16 mouse cellular contexts compared by ENCODE assay signal in genomic region chr12:110228011-110228411, GRCm38 (mm10). TPM values are rescaled to one million over a fixed set of nuclear protein-coding genes. Genes with fewer than 3 reads are reported as not detected.
DNase-seq lines count a peak whose midpoint lies in the region; ATAC-seq and TF ChIP-seq lines count a peak whose summit lies in the region.
"Had no signal": no experiment of that assay in that cellular context is flagged by ENCODE, and none has a peak within 500 bp of the region (broad histone marks: within the 10 kb centered on the region; RNA-seq: fewer than 3 reads in every experiment).

No protein-coding gene starts in this region.

- H3K4me2 ChIP-seq in hindbrain, embryonic 12.5 days (replicated peaks): no peak overlapping the region
- H3K4me2 ChIP-seq: midbrain, embryonic 12.5 days had no signal

- WGBS in hindbrain, embryonic 12.5 days: 84% methylated on average over 12 of the region's 12 CpGs

- no peaks in the 10 kb centered on the region for H3K9me3 ChIP-seq in hindbrain, embryonic 12.5 days (replicated peaks)
- H3K9me3 ChIP-seq: heart, embryonic 10.5 days; midbrain, embryonic 12.5 days had no signal

- no peak for ATAC-seq in hindbrain, embryonic 12.5 days (ENCODE audit: low FRiP score)
- ATAC-seq: liver, postnatal 0 days had no signal

- no peaks in the 10 kb centered on the region for H3K36me3 ChIP-seq in hindbrain, embryonic 12.5 days
- H3K36me3 ChIP-seq: heart, embryonic 10.5 days; midbrain, embryonic 12.5 days had no signal

- DNase-seq in brain, embryonic 14.5 days (ENCODE audit: low read depth): peak; percentile 46
- peak; percentile 66 to 68 for DNase-seq in frontal cortex, adult 2 months (ENCODE audit: extremely low spot score in 1 of 2, low spot score in 1 of 2)
- DNase-seq in layer of hippocampus, postnatal 36 days: peak; percentile 66 to 75
- DNase-seq in right cerebral cortex, adult 2 months (ENCODE audit: low spot score in 2 of 2): peak; percentile 49 to 51
- DNase-seq in heart, adult 18-20 months: no peak
- DNase-seq in ovary, adult 18-20 months (ENCODE audit: low spot score): no peak
- DNase-seq: cerebellum, adult 18-20 months; heart, postnatal 4 days; kidney, postnatal 10 days; liver, postnatal 0 days; lung, postnatal 36 days had no signal

- no peak for TF ChIP-seq CTCF in brain, embryonic 14.5 days (IDR thresholded peaks at IDR 0.05; ENCODE audit: borderline replicate concordance, extremely low read depth, insufficient read depth, insufficient read length)

- H3K27me3 ChIP-seq in hindbrain, embryonic 12.5 days: peaks cover 4% of the 10 kb centered on the region; the same call in 1 of the 2 replicates

- no peak for TF ChIP-seq POLR2A in brain, embryonic 14.5 days (IDR thresholded peaks at IDR 0.05; ENCODE audit: borderline replicate concordance, extremely low read depth, insufficient read depth, insufficient read length, poor library complexity, severe bottlenecking)

- H3K27ac ChIP-seq in hindbrain, embryonic 12.5 days: no peak overlapping the region
- H3K27ac ChIP-seq: heart, embryonic 10.5 days; midbrain, embryonic 12.5 days had no signal

- no peak overlapping the region for H3K4me3 ChIP-seq in hindbrain, embryonic 12.5 days
- H3K4me3 ChIP-seq: erythroblast, embryonic 14.5 days; heart, embryonic 10.5 days; midbrain, embryonic 12.5 days had no signal

- H3K9ac ChIP-seq in hindbrain, embryonic 12.5 days: no peak overlapping the region
- H3K9ac ChIP-seq: liver, postnatal 0 days; midbrain, embryonic 12.5 days had no signal

- peaks cover 5% of the 10 kb centered on the region for H3K4me1 ChIP-seq in hindbrain, embryonic 12.5 days
- H3K4me1 ChIP-seq: heart, embryonic 10.5 days had no signal

RNA-seq across cellular contexts. Expression of gene Dio3, which starts 50.9 kb away (rescaled TPM):
- polyA plus RNA-seq in brain, embryonic 14.5 days (2012; rRNA removed): 6.3 and 12.9 TPM in 2 replicates
- polyA plus RNA-seq in frontal cortex, adult 2 months (2012; rRNA removed): 1.6 and 2.6 TPM in 2 replicates
- total RNA-seq in layer of hippocampus, postnatal 36 days (2021): 1 to 10 TPM; 4.2 to 4.4 TPM
- not detected for total RNA-seq in heart, adult 18-20 months (2021)
- polyA plus RNA-seq in hindbrain, embryonic 12.5 days (2016; fragmentation: Nextera tagmentation; extraction: Ambion mirVana): 1.4 and 1.5 TPM in 2 replicates
- total RNA-seq: heart, postnatal 4 days; MEL had no signal
- polyA plus RNA-seq: erythroblast, embryonic 14.5 days had no signal

Comparison
In these comparisons a context has a peak if more than half of its experiments do, and no peak if none do; other contexts are left out.
1. DNase-seq: peak in brain, embryonic 14.5 days (single experiment), frontal cortex, adult 2 months (2 of 2), layer of hippocampus, postnatal 36 days (2 of 2) and right cerebral cortex, adult 2 months (2 of 2); none in heart, adult 18-20 months (0 of 2) and ovary, adult 18-20 months (single experiment).